Mouse (Mus musculus): ENCODE results near the gene Rps26.

The Rps26 gene

GRCm38 (mm10) chr10:128626311-128627310 lies at the start of gene Rps26:
Gene Rps26 (minus strand): TSS chr10:128626747.
- peak; percentile 88 to 97 for DNase-seq (ENCODE audit: inconsistent age in 2 of 2, low spot score in 1 of 2)

DNA sequence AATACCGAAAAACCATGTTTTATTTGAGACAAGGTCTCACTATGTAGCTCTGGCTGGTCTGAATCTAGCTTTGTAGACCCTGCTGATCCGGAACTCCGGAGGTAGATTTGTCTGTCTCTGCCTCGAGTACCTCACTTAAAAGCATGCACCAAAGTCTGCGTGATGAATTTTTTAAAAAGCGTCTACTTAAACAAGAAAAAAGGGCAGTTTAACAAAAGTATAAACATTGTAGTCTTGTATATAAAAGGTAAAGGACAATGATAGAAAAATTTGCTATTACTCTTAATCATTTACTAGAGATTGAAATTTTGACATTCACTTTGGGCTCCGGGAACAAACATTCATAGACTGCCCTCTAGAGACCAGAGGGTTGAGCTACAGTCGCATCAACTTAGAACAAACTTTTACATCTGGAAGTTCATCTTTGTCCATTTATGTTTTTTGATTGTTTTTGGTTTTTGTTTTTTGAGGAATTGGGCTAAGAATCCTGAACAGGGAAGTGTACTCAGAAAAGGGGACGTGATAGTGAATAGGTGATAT lies 48.0 kb upstream of the Rps26 start:
- DNase-seq (ENCODE audit: inconsistent age in 2 of 2, low spot score in 1 of 2), result peak in 1 of 2 experiments; percentile 75

DNA sequence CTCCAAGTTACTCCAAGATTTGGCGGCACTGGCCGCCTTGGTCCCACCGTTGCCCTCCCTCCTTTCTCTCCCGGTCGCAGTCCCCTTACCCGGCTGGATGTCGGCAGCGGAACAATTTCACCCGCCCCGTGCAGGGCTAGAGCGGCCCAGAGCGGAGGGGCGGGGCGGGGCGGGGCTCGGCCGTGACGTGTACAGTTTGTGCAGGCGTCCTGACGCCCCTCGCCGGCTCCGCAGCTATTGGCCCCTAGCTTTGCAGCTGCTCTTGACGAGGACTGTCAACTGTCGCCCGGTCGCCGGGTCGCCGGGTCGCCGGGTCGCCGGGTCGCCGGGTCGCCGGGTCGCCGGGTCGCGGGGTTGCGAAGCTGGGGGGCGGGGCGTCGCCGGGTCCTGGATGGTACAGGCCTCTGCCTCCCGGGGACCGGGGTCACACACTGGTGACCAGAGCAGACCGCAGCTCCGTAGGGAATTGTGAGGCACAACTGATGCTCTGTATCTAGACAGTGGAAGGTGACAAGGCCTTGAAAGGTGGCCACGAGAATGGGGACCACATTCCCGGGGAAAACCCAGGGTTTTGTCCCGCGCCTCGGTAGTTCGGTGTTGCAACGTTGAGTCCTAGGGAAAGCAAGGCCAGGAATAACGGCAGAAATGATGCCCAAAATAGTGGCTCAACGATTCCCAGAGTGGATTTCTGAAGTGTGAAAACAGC lies 47.4 kb upstream of the Rps26 start, which contains the start of gene Suox:
TSS of gene Suox (minus strand) at position 311 of the 706 bp plus-strand sequence.
- DNase-seq (ENCODE audit: inconsistent age in 2 of 2, low spot score in 1 of 2), result peak; percentile 87 to 96

- DNase-seq (ENCODE audit: inconsistent age in 2 of 2, low spot score in 1 of 2), result no peak
Observed at GRCm38 (mm10) chr10:128671148-128671547, 44.6 kb upstream of the Rps26 start.

- DNase-seq (ENCODE audit: inconsistent age in 2 of 2, low spot score in 1 of 2), result peak; percentile 67 to 82
Observed at GRCm38 (mm10) chr10:128668790-128669672, 42.5 kb upstream of the Rps26 start.

DNA sequence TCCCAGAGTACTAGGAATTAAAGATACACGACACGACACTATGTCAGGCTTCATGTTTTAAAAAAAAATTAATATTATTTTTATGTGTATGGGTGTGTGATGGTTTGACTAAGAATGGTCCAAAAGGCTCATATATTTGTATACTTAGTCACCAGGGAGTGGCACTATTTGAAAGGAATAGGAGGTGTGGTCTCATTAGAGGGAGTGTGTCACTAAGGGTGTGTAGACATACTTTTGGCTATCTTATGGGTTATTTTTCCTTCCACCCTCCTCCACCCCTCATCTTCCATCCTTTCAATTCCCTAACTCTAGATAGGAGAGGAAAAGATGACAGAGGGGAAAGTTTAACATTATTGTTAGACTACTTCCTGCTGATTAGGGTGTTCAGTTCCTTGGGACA lies 39.3 kb upstream of the Rps26 start:
- DNase-seq (ENCODE audit: inconsistent age in 2 of 2, low spot score in 1 of 2), result no peak

- no peak for DNase-seq (ENCODE audit: inconsistent age in 2 of 2, low spot score in 1 of 2)
Observed at GRCm38 (mm10) chr10:128665307-128665706, 38.8 kb upstream of the Rps26 start.

DNA sequence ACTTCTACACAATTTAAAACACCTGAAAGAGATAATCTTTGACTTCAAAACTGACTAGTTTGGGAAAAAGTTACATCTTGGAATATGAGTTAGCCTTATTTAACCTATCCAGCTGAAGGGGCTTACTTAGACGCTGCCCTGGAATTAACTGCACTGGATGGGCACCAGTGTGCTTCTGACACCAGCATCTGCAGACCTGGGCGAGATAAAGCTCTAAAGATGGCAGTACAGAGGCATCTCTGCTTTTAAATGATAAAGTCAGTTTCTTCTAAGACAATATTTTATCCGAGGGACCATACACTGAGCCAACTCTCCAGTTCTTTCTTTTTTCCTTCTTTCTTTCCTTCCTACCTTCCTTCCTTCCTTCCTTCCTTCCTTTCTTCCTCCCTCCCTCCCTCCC lies 38.3 kb upstream of the Rps26 start:
- no peak for DNase-seq (ENCODE audit: inconsistent age in 2 of 2, low spot score in 1 of 2)

DNA sequence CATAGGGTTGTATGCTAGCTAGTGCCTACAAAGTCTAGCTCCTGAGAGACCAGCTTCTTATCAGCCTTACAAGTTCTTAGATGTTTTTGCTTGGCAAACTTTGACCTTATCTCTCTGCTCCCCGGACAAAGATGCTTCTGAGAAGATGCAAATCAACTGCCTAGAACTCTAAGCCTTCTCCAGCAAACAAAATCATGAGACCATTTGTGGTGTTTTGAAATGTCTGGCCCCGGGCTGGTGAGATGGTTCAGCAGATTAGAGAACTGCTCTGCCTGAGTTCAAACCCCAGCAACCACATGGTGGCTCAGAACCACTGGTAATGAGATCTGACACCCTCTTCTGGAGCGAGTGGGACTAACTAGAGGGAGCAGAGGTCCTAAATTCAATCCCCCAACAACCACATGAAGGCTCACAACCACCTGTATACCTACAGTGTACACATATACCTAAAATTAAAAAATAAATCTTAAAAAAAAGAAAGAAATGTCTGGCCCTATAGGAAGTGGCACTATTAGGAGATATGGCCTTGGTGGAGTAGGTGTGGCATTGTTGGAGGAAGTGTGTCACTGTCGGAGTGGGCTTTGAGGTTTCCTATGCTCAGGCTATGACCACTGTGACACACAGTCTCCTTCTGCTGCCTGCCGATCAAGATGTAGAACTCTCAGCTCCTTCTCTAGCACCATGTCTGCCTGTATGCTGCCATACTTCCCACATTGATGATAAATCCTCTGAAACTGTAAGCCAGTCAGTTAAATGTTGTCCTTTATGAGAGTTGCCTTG lies 37.1 kb upstream of the Rps26 start:
- no peak for DNase-seq (ENCODE audit: inconsistent age in 2 of 2, low spot score in 1 of 2)

DNA sequence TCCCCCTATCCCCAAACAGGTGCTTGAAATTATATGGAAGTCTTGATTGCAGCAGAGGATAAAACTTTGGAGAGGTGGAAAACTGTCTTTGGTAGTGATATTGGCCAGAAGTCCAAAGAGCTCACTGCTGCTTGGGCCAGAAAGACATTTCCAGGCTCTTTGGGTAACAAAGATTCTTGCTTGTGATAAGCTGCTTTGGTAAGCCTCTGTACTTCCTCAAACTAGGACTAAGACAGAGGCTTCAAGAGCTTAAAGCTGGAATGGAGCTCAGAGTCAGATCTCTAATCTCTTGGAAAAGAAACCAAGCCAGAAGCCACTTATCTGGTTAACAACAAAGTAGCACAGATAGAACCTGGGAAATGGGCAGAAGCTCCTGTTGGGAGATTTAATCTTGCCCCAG lies 35.9 kb upstream of the Rps26 start:
- no peak for DNase-seq (ENCODE audit: inconsistent age in 2 of 2, low spot score in 1 of 2)

DNA sequence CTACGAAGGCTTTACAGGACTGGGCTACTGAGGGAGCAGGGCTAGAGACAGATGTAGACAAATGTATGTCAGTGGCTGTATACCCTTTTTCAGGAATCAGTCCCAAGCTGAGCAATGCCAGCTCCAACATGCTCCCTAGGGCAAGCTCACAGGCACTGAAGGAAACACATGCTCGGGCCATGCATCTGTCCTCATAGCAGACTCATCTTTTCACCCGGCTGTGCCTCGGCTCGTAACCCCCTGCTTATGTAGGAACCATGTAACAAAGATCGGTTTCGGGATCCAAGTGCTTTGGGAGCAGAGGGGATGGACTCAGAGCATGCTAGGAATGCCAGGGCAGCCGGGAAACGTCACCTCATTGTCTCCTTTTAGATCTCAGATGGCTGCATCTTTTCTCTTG lies 32.9 kb upstream of the Rps26 start:
- no peak for DNase-seq (ENCODE audit: inconsistent age in 2 of 2, low spot score in 1 of 2)

DNA sequence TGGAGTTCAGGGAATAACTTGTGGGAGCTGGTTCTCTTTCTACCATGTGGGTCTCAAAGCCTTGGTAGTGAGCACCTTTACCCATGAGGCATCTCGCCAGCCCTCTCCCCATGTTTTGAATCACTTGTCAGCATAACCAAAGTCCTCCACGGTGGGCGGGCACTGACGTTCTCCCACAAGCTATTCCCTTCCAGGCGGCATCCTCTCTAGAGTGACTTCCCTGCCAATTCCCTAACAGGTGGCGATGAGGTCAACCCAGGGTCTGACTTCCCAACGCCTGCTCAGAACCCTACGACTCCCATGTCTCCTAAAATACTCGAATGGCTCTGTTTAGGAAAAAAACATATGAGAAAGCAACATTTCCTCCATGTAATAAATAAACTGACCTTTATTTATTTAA lies 31.3 kb upstream of the Rps26 start:
- no peak for DNase-seq (ENCODE audit: inconsistent age in 2 of 2, low spot score in 1 of 2)

DNA sequence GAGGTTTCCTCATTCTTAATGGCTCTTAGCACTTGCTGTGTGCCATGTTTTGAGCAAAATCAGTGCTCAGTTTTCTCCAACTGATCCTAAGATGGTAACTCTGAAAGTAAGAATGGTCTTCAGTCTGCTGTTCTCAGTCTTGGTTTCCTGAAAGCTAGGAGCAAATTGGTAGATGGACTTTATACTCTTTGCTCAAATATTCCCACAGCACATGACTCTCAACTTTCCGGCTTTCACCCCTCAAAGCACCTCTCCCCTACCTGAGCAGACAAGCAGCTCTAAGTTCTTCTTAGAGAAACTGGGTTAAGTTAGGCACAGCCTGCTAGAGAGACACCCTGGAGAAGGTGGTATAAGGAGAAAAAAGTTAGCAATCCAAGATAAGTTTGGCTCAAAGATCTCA lies 30.2 kb upstream of the Rps26 start:
- DNase-seq (ENCODE audit: inconsistent age in 2 of 2, low spot score in 1 of 2), result no peak

DNA sequence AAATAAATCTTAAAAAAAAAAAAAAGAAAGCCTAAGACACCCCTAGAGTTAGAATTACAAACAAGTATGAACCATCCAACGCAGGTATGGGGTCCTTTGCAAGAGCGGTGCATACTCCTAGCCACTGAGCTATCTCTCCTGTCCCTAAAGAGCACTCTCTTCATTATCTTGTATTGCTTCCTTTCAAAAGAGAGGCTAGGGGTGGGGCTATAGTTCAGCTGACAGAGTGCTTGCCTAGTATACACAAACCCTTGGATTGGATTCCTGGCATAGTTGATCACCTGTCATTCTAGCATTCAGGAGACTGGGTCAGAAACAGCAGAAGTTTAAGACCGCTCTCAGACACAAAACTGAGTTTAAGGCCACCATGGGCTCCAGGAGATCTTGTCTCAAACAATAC lies 28.7 kb upstream of the Rps26 start:
- no peak for DNase-seq (ENCODE audit: inconsistent age in 2 of 2, low spot score in 1 of 2)

DNA sequence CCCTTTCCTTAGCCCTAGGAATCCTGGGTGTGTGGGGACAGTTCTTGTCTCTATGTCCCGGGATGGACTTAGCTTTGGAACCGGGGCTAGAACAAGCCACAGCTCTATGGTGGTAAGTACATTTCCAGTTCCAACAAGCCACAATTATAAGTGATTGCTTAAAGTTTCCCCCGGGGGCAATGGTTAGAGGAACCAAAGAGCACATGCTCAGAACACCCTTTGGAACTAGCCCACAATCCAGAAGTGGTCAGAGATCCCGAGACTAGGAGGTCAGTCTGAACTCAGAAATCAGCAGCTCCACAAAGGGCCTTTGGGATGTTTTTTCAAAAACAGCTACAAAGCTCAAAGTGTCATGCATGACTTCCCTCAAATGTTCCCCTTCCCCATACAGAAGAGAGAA lies 27.3 kb upstream of the Rps26 start:
- DNase-seq (ENCODE audit: inconsistent age in 2 of 2, low spot score in 1 of 2), result no peak

- DNase-seq (ENCODE audit: inconsistent age in 2 of 2, low spot score in 1 of 2), result peak in 1 of 2 experiments; percentile 86
Observed at GRCm38 (mm10) chr10:128646139-128647089, 19.9 kb upstream of the Rps26 start.

GRCm38 (mm10) chr10:128645111-128646011 lies 18.8 kb upstream of the Rps26 start, which contains the start of gene Ikzf4:
Gene Ikzf4 (minus strand): TSS chr10:128645991.
- peak; percentile 32 to 87 for DNase-seq (ENCODE audit: inconsistent age in 2 of 2, low spot score in 1 of 2)

- DNase-seq (ENCODE audit: inconsistent age in 2 of 2, low spot score in 1 of 2), result no peak
Observed at GRCm38 (mm10) chr10:128642749-128643148, 16.2 kb upstream of the Rps26 start.

Data from adrenal gland, adult (tissue).